Mouse (Mus musculus) CH12.LX (cell line): ENCODE results near the gene Gm20481. TPM values are rescaled to one million over a fixed set of nuclear protein-coding genes. Genes with fewer than 3 reads are reported as not detected.
"Not testable (repeated sequence)": the region's sequence is repeated elsewhere in the genome, so short reads cannot be mapped to it uniquely, and the experiment has no call there.

Source experiments
- DNase-seq: peaks from one replicate; pipeline ENCODE4 v3.0.0-alpha.2; 2013; ENCODE audit errors: extremely low read depth
- H3K27ac ChIP-seq: 2 replicates; pipeline ENCODE4 v1.5.1; 2012; ENCODE audit warnings: low read depth, mild to moderate bottlenecking, control low read depth, moderate library complexity; ENCODE audit not compliant: insufficient read depth
- H3K27me3 ChIP-seq: replicated peaks from 2 replicates; pipeline ENCODE3; 2012; ENCODE audit warnings: inconsistent platforms
- H3K36me3 ChIP-seq, 2 experiments: replicated peaks in 1 of 2; 2 replicates each; pipeline versions ENCODE3 to v1.6.1; 2012; ENCODE audit warnings: inconsistent platforms in 1 of 2, low read length in 1 of 2, mild to moderate bottlenecking in 1 of 2, mixed read lengths in 1 of 2, moderate library complexity in 1 of 2; ENCODE audit not compliant: control insufficient read depth in 1 of 2, insufficient read depth in 1 of 2
- H3K4me1 ChIP-seq, 2 experiments: 2 replicates each; pipeline ENCODE4 v1.6.1; 2012; ENCODE audit warnings: inconsistent platforms in 1 of 2, moderate library complexity in 1 of 2; ENCODE audit not compliant: insufficient read depth in 2 of 2, control insufficient read depth in 1 of 2
- H3K4me2 ChIP-seq: 2 replicates; pipeline ENCODE4 v1.6.1; 2012; ENCODE audit warnings: low read depth, mild to moderate bottlenecking, control low read depth; ENCODE audit not compliant: poor library complexity, insufficient read depth, severe bottlenecking
- H3K4me3 ChIP-seq, 3 experiments: fragments of 150-350 bp in 1 of 3; sonication (generic) in 1 of 3; replicated peaks in 1 of 3; 2 replicates each; pipeline versions ENCODE3 to v1.5.1; 2011 to 2012; ENCODE audit warnings: low read depth in 2 of 3, low read length in 2 of 3, mild to moderate bottlenecking in 2 of 3, moderate library complexity in 2 of 3, control low read depth in 1 of 3, improper control_type of control experiment in 1 of 3, inconsistent platforms in 1 of 3, mixed read lengths in 1 of 3; ENCODE audit not compliant: poor library complexity in 1 of 3
- H3K79me2 ChIP-seq: replicated peaks from 2 replicates; pipeline ENCODE4 v1.6.1; 2012; ENCODE audit warnings: mild to moderate bottlenecking, moderate library complexity; ENCODE audit not compliant: control insufficient read depth, poor library complexity, insufficient read depth, severe bottlenecking; ENCODE audit errors: extremely low read depth
- H3K9ac ChIP-seq: 2 replicates; pipeline ENCODE4 v1.6.1; 2012; ENCODE audit warnings: low read depth, mild to moderate bottlenecking, control low read depth, moderate library complexity; ENCODE audit not compliant: insufficient read depth
- H3K9me3 ChIP-seq: replicated peaks from 2 replicates; pipeline ENCODE3; 2012; ENCODE audit warnings: low read length, inconsistent platforms, mixed read lengths
- CHD1 ChIP-seq: IDR thresholded peaks from 2 replicates; pipeline ENCODE4 v1.6.1; 2012; ENCODE audit warnings: low read depth, low read length, improper control_type of control experiment, inconsistent platforms
- CHD2 ChIP-seq: IDR thresholded peaks from 2 replicates; pipeline ENCODE4 v1.6.1; 2011; ENCODE audit warnings: low read length, improper control_type of control experiment
- IRF4 ChIP-seq: IDR thresholded peaks from 2 replicates; pipeline ENCODE4 v1.6.1; 2014; ENCODE audit warnings: low read depth, mild to moderate bottlenecking, inconsistent platforms, low read length, improper control_type of control experiment
- MAFK ChIP-seq: IDR thresholded peaks from 2 replicates; pipeline ENCODE4 v1.6.1; 2011; ENCODE audit warnings: low read length, improper control_type of control experiment; ENCODE audit not compliant: insufficient replicate concordance
- MAX ChIP-seq: IDR thresholded peaks from 2 replicates; pipeline ENCODE4 v1.6.1; 2011; ENCODE audit warnings: low read length, improper control_type of control experiment
- NELFE ChIP-seq: IDR thresholded peaks from 2 replicates; pipeline ENCODE4 v1.6.1; 2011; ENCODE audit warnings: low read depth, low read length, improper control_type of control experiment
- POLR2AphosphoS2 ChIP-seq: IDR thresholded peaks from 2 replicates; pipeline ENCODE4 v1.6.1; 2011; ENCODE audit warnings: low read depth, low read length, improper control_type of control experiment
- RAD21 ChIP-seq: IDR thresholded peaks from 2 replicates; pipeline ENCODE4 v1.6.1; 2011; ENCODE audit warnings: low read depth, mild to moderate bottlenecking, low read length, improper control_type of control experiment, moderate library complexity
- dilution Hi-C: fragments of 300-500 bp; cut with MboI; formaldehyde crosslinking; loops from 2 replicates; pipeline ENCODE4 v1.14.3; 2020; ENCODE audit warnings: low sequenced_read_pairs; ENCODE audit not compliant: extremely low pct_unique_long_range_greater_than_20kb, extremely low pct_ligation_motif_present
- in situ Hi-C: fragments of 300-500 bp; cut with MboI; formaldehyde crosslinking; loops from 3 replicates; pipeline ENCODE4 v1.14.3; 2019; ENCODE audit warnings: low sequenced_read_pairs, low pct_ligation_motif_present, low pct_unique_long_range_greater_than_20kb, mixed read lengths
- polyA plus RNA-seq: library from polyadenylated mRNA; unstranded; fragments of >175 nt; gene quantifications from 2 replicates; pipeline ENCODE4 v1.2.1, GENCODE M21; 2012; ENCODE audit warnings: low read depth; ENCODE audit not compliant: insufficient read length
- total RNA-seq, 2 experiments: library from RNA; depleted of rRNA; stranded (reverse); fragments of 300-350 nt in 1 of 2; fragments of >200 nt in 1 of 2; gene quantifications; 2 replicates each; pipeline ENCODE4 v1.2.3; 2012 to 2014

Gm20481 gene
- total and polyA plus RNA-seq, 3 experiments = not detected

DNA sequence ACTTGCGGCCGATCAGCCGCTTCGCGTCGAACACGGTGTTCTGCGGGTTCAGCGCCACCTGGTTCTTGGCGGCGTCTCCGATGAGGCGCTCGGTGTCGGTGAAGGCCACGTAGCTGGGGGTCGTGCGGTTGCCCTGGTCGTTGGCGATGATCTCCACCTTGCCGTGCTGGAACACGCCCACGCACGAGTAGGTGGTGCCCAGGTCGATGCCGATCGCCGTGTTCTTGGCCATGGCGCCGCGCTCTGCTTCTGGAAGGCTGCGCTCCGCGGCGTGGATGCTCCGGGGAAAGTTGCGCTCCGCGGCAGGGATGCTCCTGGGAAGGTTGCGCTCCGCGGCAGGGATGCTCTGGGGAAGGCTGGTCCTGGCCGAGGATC lies 2.0 kb downstream of the Gm20481 start:
- H3K27me3 ChIP-seq, H3K4me3 ChIP-seq: not testable (repeated sequence)

GRCm38 (mm10) chr17:34972069-34972749 lies 2.5 kb downstream of the Gm20481 start, which contains the start of the genes Hspa1a and Hspa1l:
TSS of gene Hspa1a (minus strand) at chr17:34972156.
TSS of gene Hspa1l (plus strand) at chr17:34972703.
- in situ Hi-C loops, dilution Hi-C loops, H3K36me3 ChIP-seq, DNase-seq, H3K27ac ChIP-seq, H3K9me3 ChIP-seq, H3K79me2 ChIP-seq, H3K9ac ChIP-seq, H3K4me1 ChIP-seq, H3K4me3 ChIP-seq, H3K4me2 ChIP-seq, H3K27me3 ChIP-seq: not testable (repeated sequence)

More for the DNA sequence above, 2.0 kb downstream of the Gm20481 start:
- H3K9ac ChIP-seq, dilution Hi-C loops, H3K4me1 ChIP-seq, H3K79me2 ChIP-seq, H3K36me3 ChIP-seq, H3K27ac ChIP-seq, H3K4me2 ChIP-seq, in situ Hi-C loops, DNase-seq, H3K9me3 ChIP-seq: not testable (repeated sequence)

DNA sequence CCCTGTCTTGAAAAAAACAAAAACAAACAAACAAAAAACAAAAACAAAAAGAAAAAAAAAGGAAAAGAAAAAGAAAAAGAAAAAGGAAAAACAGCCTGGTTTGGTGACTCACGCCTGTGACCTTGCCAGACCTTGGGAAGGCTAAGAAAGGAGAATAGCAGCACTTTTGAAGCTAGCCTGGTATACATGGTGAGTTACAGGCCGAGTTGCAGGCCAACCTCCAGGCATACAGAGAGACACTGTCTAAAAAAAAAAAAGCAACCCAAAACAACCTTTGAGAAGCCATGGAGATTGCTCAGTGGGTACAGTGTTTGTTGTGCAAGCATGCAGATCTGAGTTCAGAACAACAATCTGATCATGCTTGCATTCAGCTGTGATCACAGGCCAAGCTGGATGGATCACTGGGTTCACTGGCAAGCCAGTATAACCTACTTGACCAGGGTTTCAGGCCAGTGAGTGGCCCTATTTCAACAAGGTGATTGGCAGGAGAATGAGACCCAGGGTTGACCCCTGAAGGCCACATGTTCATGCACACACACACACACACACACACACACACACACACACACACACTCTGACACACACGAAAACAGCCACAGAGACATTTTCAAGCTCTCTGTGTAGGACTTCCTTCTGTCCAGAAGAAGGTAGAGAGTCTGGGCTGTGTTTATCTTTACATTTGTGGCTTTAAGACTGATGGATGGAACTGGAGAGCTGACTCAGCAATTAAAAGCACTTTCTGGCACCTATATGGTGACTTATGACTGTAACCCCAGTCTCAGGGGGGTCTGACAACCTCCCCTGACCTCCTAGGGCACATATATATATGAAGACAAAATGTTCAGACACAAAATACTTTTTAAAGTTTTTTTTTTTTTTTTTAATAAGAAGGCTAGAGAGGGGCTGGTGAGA lies 6.1 kb downstream of the Gm20481 start:
- Histone ChIP-seq H3K9ac (no peak overlapping the region), H3K4me2 (no peak overlapping the region), H3K27ac (no peak overlapping the region), H3K79me2 (no peaks in the 10 kb centered on the region; the same call in 1 of the 2 replicates), H3K27me3 (no peaks in the 10 kb centered on the region), H3K4me3 (no peak overlapping the region), H3K36me3 (peaks cover 2 to 22% of the 10 kb centered on the region in 2 experiments), H3K4me1 (peaks cover 0 to 9% of the 10 kb centered on the region in 2 experiments; a peak in 2 of 4 replicates), H3K9me3 (peaks cover 2% of the 10 kb centered on the region)
- no peak for DNase-seq
- in situ Hi-C loops (no loop called here), dilution Hi-C loops (no loop called here)
- TF ChIP-seq CHD1 (no peak), MAFK (peak; percentile 75; the same call in 1 of the 2 replicates), RAD21 (no peak), IRF4 (no peak), NELFE (no peak), CHD2 (no peak), MAX (no peak), POLR2AphosphoS2 (no peak)
